Mouse (Mus musculus) heart, adult 2 months (tissue): Measurements from ENCODE around the gene Dlgap5. TPM values are rescaled to one million over a fixed set of nuclear protein-coding genes. Genes with fewer than 3 reads are reported as not detected.

ENCODE experiments used
- DNase-seq, 2 experiments: peaks; one replicate each; pipeline ENCODE4 v3.0.0; 2021
- H3K27ac ChIP-seq: fragments of 200-600 bp; 2 replicates; pipeline ENCODE4 v1.8.1; 2022
- H3K27me3 ChIP-seq: fragments of 200-500 bp; 2 replicates; pipeline ENCODE4 v1.6.1; 2012; ENCODE audit warnings: mild to moderate bottlenecking, low read length, inconsistent platforms, mixed read lengths; ENCODE audit not compliant: control insufficient read depth, insufficient read depth
- H3K36me3 ChIP-seq: fragments of 200-500 bp; 2 replicates; pipeline ENCODE4 v1.6.1; 2012; ENCODE audit warnings: low read length, inconsistent platforms; ENCODE audit not compliant: control insufficient read depth, insufficient read depth
- H3K4me1 ChIP-seq: fragments of 200-500 bp; 2 replicates; pipeline ENCODE4 v1.6.1; 2011; ENCODE audit warnings: low read length; ENCODE audit not compliant: control insufficient read depth, insufficient read depth
- H3K4me3 ChIP-seq: fragments of 200-600 bp; 2 replicates; pipeline ENCODE4 v1.8.1; 2022
- H3K79me2 ChIP-seq: fragments of 200-500 bp; replicated peaks from 2 replicates; pipeline ENCODE4 v1.6.1; 2012; ENCODE audit warnings: mild to moderate bottlenecking, inconsistent platforms, low read length, moderate library complexity, mixed read lengths; ENCODE audit not compliant: control insufficient read depth, insufficient read depth
- H3K9ac ChIP-seq: fragments of 200-500 bp; 2 replicates; pipeline ENCODE4 v1.6.1; 2012; ENCODE audit warnings: low read depth, mild to moderate bottlenecking, control low read depth, inconsistent platforms, low read length, mixed read lengths
- CTCF ChIP-seq: fragments of 200-600 bp; IDR thresholded peaks from 2 replicates; pipeline ENCODE4 v1.8.1; 2022; ENCODE audit warnings: antibody characterized with exemption, mild to moderate bottlenecking, moderate library complexity
- EP300 ChIP-seq: fragments of 200-500 bp; IDR thresholded peaks from 2 replicates; pipeline ENCODE4 v1.6.1; 2011; ENCODE audit warnings: low read depth, low read length, control low read depth; ENCODE audit not compliant: insufficient read depth
- POLR2A ChIP-seq: fragments of 200-500 bp; IDR thresholded peaks from 2 replicates; pipeline ENCODE4 v1.6.1; 2011; ENCODE audit warnings: mild to moderate bottlenecking, low read depth, low read length, control low read depth; ENCODE audit not compliant: insufficient read depth
- WGBS: fragments of 180-500 bp; shearing (Covaris S2); methylation state at CpG from one replicate; pipeline ENCODE4 v1.1.7; 2018; 5-methylcytosine and 5-hydroxymethylcytosine counted together
- intact Hi-C: fragments of 180-260 bp; cut with DNase I; formaldehyde crosslinking; loops from one replicate; pipeline ENCODE4 v1.15.1; 2025
- polyA plus RNA-seq: library from polyadenylated mRNA; depleted of rRNA; stranded (reverse); fragments of >200 nt; gene quantifications from 2 replicates; pipeline ENCODE4 v1.2.3, GENCODE M21; 2012; rRNA removed
- total RNA-seq, 2 experiments: library from RNA; stranded (reverse); gene quantifications; 2 replicates each; pipeline ENCODE4 v1.2.3; 2021

The Dlgap5 gene
- total and polyA plus RNA-seq, 3 experiments: 0.06 to 0.89 (median 0.21) TPM

DNA sequence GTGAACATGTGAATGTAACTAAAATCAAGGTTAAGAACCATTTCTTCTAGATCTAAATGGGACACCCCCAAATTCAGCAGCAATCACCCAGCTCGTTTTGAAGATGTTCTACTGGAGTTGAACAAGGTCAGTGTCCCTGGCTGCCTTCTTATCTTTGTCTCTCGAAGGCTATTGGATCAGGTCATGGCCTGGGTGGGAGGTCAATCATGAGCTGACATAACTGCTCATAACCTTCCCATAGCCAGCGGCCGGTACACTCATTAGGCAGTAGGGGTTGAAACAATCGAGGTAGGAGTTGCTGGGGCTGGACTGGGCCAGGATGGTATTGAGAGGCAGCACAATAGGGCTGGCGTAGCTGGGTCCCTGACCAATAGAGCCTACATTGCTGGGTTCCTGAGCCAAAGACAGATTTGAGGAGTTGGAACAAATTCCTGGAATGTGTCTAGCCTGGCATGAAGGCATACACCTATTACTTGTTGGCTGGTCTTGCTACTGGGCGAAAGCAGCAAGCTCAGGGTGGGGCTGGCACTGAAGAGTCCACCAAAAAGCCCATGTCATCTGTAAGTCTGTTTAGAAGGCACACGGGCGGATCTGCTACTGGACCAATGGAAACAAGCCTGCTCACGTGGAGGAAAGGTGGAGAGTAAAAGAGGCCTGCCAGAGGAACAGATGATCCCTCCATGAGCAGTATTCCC, 77.8 kb downstream of the Dlgap5 start:
- Histone ChIP-seq H3K27ac (no peak overlapping the region), H3K4me1 (no peaks in the 10 kb centered on the region), H3K4me3 (no peak overlapping the region), H3K9ac (no peak overlapping the region), H3K36me3 (no peaks in the 10 kb centered on the region), H3K27me3 (no peaks in the 10 kb centered on the region), H3K79me2 (no peaks in the 10 kb centered on the region)
- WGBS: 77% methylated on average over 10 of the region's 10 CpGs
- TF ChIP-seq CTCF (no peak), EP300 (no peak), POLR2A (no peak)
- DNase-seq: no peak
- intact Hi-C loops: no loop called here

Other genes with a start within 250 kb of the Dlgap5 start
- 1 to 10 TPM; 6.3 to 7.0 TPM for gene Gch1, start 229.0 kb downstream of the Dlgap5 start, total RNA-seq
- 4.7 and 8.9 TPM in 2 replicates for gene Gch1, start 229.0 kb downstream of the Dlgap5 start, polyA plus RNA-seq
- under 1 TPM; 0.48 to 0.73 TPM for gene Wdhd1, start 141.6 kb downstream of the Dlgap5 start, total RNA-seq
- gene Wdhd1, start 141.6 kb downstream of the Dlgap5 start, polyA plus RNA-seq: 0.33 and 0.53 TPM in 2 replicates
- 10 to 100 TPM; 13.4 to 14.9 TPM for gene Socs4, start 141.5 kb downstream of the Dlgap5 start, total RNA-seq
- gene Socs4, start 141.5 kb downstream of the Dlgap5 start, polyA plus RNA-seq: 2.2 and 5.5 TPM in 2 replicates
- gene Mapk1ip1l, start 120.1 kb downstream of the Dlgap5 start, total RNA-seq: 10 to 100 TPM; 29.8 to 34.2 TPM
- gene Mapk1ip1l, start 120.1 kb downstream of the Dlgap5 start, polyA plus RNA-seq: 14.6 and 15.0 TPM in 2 replicates
- gene Lgals3, start 50.7 kb downstream of the Dlgap5 start, total RNA-seq: 1 to 10 TPM; 3.2 to 5.8 TPM
- 12.6 and 19.0 TPM in 2 replicates for gene Lgals3, start 50.7 kb downstream of the Dlgap5 start, polyA plus RNA-seq
- 10 to 100 TPM; 10.3 to 11.3 TPM for gene Fbxo34, start 32.0 kb upstream of the Dlgap5 start, total RNA-seq
- 7.4 and 8.8 TPM in 2 replicates for gene Fbxo34, start 32.0 kb upstream of the Dlgap5 start, polyA plus RNA-seq
- 10 to 100 TPM in 1 of 2 experiments, 1 to 10 TPM in 1; 7.9 to 11.6 TPM for gene Atg14, start 152.2 kb upstream of the Dlgap5 start, total RNA-seq
- 6.4 and 8.6 TPM in 2 replicates for gene Atg14, start 152.2 kb upstream of the Dlgap5 start, polyA plus RNA-seq
- 100 to 1,000 TPM; 195 to 220 TPM for gene Ktn1, start 230.0 kb upstream of the Dlgap5 start, total RNA-seq
- 15.9 and 34.9 TPM in 2 replicates for gene Ktn1, start 230.0 kb upstream of the Dlgap5 start, polyA plus RNA-seq